Mouse (Mus musculus) liver, adult 2 months (tissue): ENCODE results near the gene Flywch1. TPM values are rescaled to one million over a fixed set of nuclear protein-coding genes. Genes with fewer than 3 reads are reported as not detected.

Experiments
- DNase-seq: peaks from one replicate; pipeline ENCODE4 v3.0.0-alpha.2; 2011; ENCODE audit warnings: low read depth, low spot score; ENCODE audit errors: extremely low read depth
- H3K27ac ChIP-seq: fragments of 200-500 bp; replicated peaks from 2 replicates; pipeline ENCODE4 v1.5.1; 2012; ENCODE audit warnings: low read depth, mild to moderate bottlenecking, control low read depth, inconsistent platforms, low read length; ENCODE audit not compliant: insufficient read depth
- H3K27me3 ChIP-seq: fragments of 200-500 bp; 2 replicates; pipeline ENCODE4 v1.6.1; 2012; ENCODE audit warnings: mild to moderate bottlenecking, moderate library complexity, low read length, inconsistent platforms; ENCODE audit not compliant: control insufficient read depth, insufficient read depth
- H3K36me3 ChIP-seq: fragments of 200-500 bp; 2 replicates; pipeline ENCODE4 v1.6.1; 2012; ENCODE audit warnings: low read length, inconsistent platforms; ENCODE audit not compliant: control insufficient read depth, insufficient read depth
- H3K4me1 ChIP-seq: fragments of 200-500 bp; 2 replicates; pipeline ENCODE4 v1.6.1; 2011; ENCODE audit warnings: low read length; ENCODE audit not compliant: control insufficient read depth, insufficient read depth
- H3K4me3 ChIP-seq: fragments of 200-500 bp; 2 replicates; pipeline ENCODE4 v1.5.1; 2011; ENCODE audit warnings: low read depth, mild to moderate bottlenecking, control low read depth, low read length, moderate library complexity; ENCODE audit not compliant: insufficient read depth
- H3K79me2 ChIP-seq: fragments of 200-500 bp; 2 replicates; pipeline ENCODE4 v1.6.1; 2012; ENCODE audit warnings: inconsistent platforms, mild to moderate bottlenecking, low read length, moderate library complexity; ENCODE audit not compliant: control insufficient read depth, insufficient read depth
- H3K9ac ChIP-seq: fragments of 200-500 bp; 2 replicates; pipeline ENCODE4 v1.6.1; 2012; ENCODE audit warnings: low read depth, mild to moderate bottlenecking, control low read depth, inconsistent platforms, low read length
- CTCF ChIP-seq: fragments of 200-500 bp; IDR thresholded peaks from 2 replicates; pipeline ENCODE4 v1.5.1; 2011; ENCODE audit warnings: low read depth, low read length, control low read depth
- POLR2A ChIP-seq: fragments of 200-500 bp; IDR thresholded peaks from 2 replicates; pipeline ENCODE4 v1.6.1; 2011; ENCODE audit warnings: low read length, control low read depth; ENCODE audit not compliant: insufficient read depth; ENCODE audit errors: extremely low read depth
- whole genome bisulfite sequencing: fragments of 180-500 bp; shearing (Covaris S2); methylation state at CpG from one replicate; pipeline ENCODE4 v1.1.7; 2018; 5-methylcytosine and 5-hydroxymethylcytosine counted together
- polyA plus RNA-seq: library from polyadenylated mRNA; depleted of rRNA; stranded (reverse); fragments of >200 nt; gene quantifications from 2 replicates; pipeline ENCODE4 v1.2.3, GENCODE M21; 2012
- total RNA-seq: library from RNA; depleted of rRNA; stranded (reverse); fragments of >200 nt; gene quantifications from 2 replicates; pipeline ENCODE4 v1.2.3, GENCODE M21; 2014

The Flywch1 gene
- total and polyA plus RNA-seq, 2 experiments = 11.1 to 13.8 TPM

DNA sequence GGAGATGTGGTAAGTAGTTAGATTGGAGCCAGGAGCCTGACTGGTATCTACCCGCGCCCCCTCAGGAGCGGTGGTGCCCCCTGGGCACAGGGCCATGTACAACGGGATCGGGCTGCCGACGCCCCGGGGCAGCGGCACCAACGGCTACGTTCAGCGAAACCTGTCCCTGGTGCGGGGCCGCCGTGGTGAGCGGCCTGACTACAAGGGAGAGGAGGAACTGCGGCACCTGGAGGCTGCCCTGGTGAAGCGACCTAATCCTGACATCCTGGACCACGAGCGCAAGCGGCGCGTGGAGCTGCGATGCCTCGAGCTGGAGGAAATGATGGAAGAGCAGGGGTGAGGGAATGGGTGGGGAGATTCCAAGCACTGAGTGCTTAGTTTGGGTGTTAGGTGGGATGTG, 35.5 kb upstream of the Flywch1 start:
- Histone ChIP-seq H3K4me3 (no peak overlapping the region; the same call in 1 of the 2 replicates), H3K4me1 (peaks cover 11% of the 10 kb centered on the region; the same call in 1 of the 2 replicates), H3K27me3 (no peaks in the 10 kb centered on the region), H3K9ac (0 out of 2 replicates have a peak overlapping the region, but pooled peaks have one; percentile 50), H3K27ac (no peak overlapping the region), H3K36me3 (peaks cover 45% of the 10 kb centered on the region), H3K79me2 (peaks cover 27% of the 10 kb centered on the region)
- TF ChIP-seq POLR2A (no peak), CTCF (peak; percentile 44)
- no peak for DNase-seq
- WGBS = 63% methylated on average over 25 of the region's 25 CpGs

DNA sequence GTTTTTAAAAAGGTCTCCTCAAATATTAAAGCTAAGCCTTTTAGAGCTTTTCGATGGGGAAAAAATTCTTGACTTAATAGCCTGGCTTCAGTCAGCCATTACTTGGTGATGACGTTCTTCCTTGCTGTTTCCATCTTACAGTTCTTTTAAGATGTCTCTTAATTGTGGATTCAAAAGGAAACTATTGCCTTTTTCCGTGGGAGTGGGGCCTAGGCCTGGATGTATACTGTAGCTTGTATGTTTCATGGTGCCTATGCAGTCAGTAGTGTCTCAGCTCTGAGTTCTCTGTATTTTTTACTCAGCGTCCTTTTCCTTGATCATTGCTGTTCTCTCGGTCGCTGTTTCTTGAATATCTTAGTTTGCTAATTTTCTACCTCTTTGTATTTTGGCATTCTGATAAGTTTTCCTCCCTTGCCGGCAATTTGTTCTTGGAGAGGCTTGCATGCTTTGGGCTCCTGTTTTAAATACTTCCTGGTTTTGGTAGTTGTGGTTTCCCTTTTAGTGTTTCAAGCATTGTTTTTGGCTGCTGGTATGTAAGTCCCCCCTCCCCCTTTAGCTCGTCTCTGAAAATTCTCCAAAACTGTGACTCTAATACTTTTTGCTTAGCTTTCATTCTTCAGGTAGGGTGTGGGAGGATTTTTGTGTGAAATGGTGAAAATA, 33.2 kb upstream of the Flywch1 start:
- WGBS = under 1% methylated on average over 8 of the region's 8 CpGs
- peaks cover 24% of the 10 kb centered on the region for H3K36me3 ChIP-seq
- peaks cover 11% of the 10 kb centered on the region; the same call in 1 of the 2 replicates for H3K4me1 ChIP-seq

DNA sequence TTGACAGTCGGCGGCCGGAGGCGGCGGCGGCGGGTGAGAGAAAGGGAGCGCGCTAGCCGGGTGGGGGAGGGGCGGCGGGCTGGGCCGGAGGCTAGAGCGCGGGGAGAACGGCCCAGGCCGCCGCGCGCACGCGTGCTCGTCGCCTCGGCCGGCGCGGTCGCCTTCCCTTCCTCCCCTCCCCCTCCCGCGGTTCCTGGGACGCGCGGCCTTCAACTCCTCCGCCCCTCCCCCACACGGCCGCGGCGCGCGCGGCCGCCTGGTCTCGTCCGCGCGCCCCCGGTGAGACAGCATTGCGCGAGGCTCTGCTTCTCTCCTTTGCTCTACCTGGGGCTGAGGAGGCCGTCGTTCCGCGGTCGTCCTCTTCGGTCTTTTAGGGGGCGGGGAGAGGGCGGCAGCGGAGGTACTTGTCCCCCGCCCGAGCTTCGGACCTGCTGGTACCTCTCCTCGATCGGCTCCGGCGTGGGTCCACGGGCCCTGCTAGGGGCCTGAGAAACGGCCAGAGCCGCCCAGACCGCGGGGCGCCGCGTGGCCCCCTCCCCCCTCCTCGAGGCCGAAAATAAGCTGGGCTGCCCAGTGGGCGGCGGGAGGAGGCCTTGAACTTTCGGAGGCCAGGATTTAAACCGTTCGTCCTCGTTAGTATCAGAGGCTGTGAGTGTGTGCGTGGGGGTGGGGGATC, 32.1 kb upstream of the Flywch1 start:
- H3K79me2 ChIP-seq = peaks cover 27% of the 10 kb centered on the region
- no peak for TF ChIP-seq POLR2A
- no peak for TF ChIP-seq CTCF
- under 1% methylated on average over 82 of the region's 83 CpGs for WGBS
- no peaks in the 10 kb centered on the region for H3K27me3 ChIP-seq
- H3K36me3 ChIP-seq = peaks cover 13% of the 10 kb centered on the region
- H3K4me1 ChIP-seq = peaks cover 11% of the 10 kb centered on the region; the same call in 1 of the 2 replicates
- H3K9ac ChIP-seq = peak overlapping the region; percentile 93
- peak overlapping the region; percentile 82 for H3K27ac ChIP-seq
- peak overlapping the region; percentile 99 for H3K4me3 ChIP-seq
- DNase-seq = peak; percentile 53

More for the DNA sequence above, 33.2 kb upstream of the Flywch1 start:
- peak overlapping the region; percentile 93 for H3K9ac ChIP-seq
- H3K27ac ChIP-seq = peak overlapping the region; percentile 82; the same call in 1 of the 2 replicates
- no peak for DNase-seq
- TF ChIP-seq POLR2A (no peak), CTCF (no peak)
- H3K27me3 ChIP-seq = no peaks in the 10 kb centered on the region
- peaks cover 27% of the 10 kb centered on the region for H3K79me2 ChIP-seq
- H3K4me3 ChIP-seq = peak overlapping the region; percentile 99

DNA sequence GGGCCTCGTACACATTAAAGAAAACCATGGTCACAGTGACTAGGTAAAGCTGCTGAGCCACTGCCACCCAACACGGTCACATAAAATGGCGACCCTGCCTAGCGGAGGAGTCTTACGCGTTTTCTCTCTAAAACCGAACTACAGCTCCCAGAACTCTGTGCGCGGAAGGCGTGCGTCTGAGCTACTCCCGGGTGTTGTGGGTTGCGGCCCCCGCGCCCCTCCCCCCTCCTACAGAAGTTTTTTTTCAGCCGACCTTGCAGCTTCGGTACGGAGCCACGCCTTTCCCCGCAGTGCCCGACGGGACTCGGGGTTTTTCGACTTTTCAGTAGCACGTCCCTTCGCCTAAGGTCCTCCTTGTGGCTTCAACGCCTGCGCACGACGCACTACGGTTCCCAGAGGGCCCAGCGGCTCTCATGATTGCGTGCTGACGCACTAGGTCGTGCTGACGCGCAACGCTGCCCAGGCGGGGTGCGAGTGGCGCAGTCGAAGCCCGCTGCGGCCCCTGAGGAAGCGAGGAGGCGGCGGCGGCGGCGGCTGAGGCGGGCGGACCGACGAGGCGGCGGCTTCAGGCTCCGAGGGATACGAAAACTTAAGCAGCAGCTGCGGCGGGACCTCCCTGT, 31.5 kb upstream of the Flywch1 start:
- TF ChIP-seq CTCF (no peak), POLR2A (peak; percentile 90)
- Histone ChIP-seq H3K27me3 (no peaks in the 10 kb centered on the region), H3K4me3 (peak overlapping the region; percentile 99), H3K27ac (peak overlapping the region; percentile 91), H3K79me2 (peaks cover 26% of the 10 kb centered on the region), H3K4me1 (peaks cover 11% of the 10 kb centered on the region; the same call in 1 of the 2 replicates), H3K9ac (peak overlapping the region; percentile 93), H3K36me3 (peaks cover 7% of the 10 kb centered on the region)
- DNase-seq = peak; percentile 98
- WGBS = under 1% methylated on average over 60 of the region's 60 CpGs

DNA sequence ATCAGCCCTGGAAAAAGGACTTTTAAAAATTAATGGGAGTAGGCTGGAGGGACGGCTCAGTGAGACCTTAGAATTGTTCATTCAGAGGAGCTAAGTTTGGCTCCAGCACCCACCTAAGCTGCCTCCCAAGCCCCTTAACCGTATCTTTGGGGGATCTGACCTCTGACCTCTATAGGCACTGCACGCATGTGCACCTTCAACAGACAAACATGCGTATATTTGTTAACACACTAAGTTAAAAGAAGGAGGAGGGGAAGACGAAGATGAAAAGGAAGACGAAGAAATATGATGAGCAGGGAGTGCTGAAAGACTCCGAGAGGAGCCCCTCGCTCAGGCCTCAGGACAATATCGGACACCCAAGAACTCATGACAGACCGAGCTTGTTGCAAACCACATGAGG, 30.2 kb upstream of the Flywch1 start:
- H3K27ac ChIP-seq = no peak overlapping the region
- peaks cover 11% of the 10 kb centered on the region; the same call in 1 of the 2 replicates for H3K4me1 ChIP-seq
- DNase-seq = no peak
- peaks cover 15% of the 10 kb centered on the region for H3K79me2 ChIP-seq
- H3K36me3 ChIP-seq = no peaks in the 10 kb centered on the region
- H3K4me3 ChIP-seq = no peak overlapping the region
- no peaks in the 10 kb centered on the region for H3K27me3 ChIP-seq
- no peak overlapping the region for H3K9ac ChIP-seq
- WGBS = 94% methylated on average over 10 of the region's 10 CpGs
- TF ChIP-seq CTCF = no peak
- TF ChIP-seq POLR2A = no peak
